Mouse (Mus musculus) bone marrow, adult 2 months (tissue): Measurements from ENCODE around the gene Prelp.

Experiments used
- CTCF ChIP-seq: fragments of 200-500 bp; IDR thresholded peaks from 2 replicates; pipeline ENCODE4 v1.5.1; 2011; ENCODE audit warnings: low read length, control low read depth; ENCODE audit not compliant: control insufficient read depth, insufficient read depth
- POLR2A ChIP-seq: fragments of 200-500 bp; IDR thresholded peaks from 2 replicates; pipeline ENCODE4 v1.6.1; 2011; ENCODE audit warnings: low read depth, mild to moderate bottlenecking, control low read depth, low read length, borderline replicate concordance; ENCODE audit not compliant: control insufficient read depth

DNA sequence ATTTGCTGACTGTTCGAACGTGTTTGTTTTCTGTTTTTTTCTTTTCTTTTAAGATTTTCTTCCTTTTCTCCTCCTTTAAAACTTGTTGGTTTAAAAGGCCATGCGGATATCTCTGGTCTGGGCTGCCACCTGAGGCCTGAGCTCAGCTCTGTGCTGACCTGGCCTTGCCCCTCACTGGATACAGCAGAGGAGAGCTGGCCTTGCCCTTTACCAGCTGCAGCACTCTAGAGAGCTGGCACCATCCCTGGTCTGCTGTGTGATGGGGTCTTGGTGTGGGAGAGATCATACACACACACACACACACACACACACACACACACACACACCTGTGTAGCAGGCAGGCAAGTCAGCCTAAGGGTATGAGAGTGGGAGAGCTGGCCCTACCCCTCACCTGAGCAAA, 23.9 kb upstream of the Prelp start:
- TF ChIP-seq POLR2A (no peak), CTCF (no peak)
